8 mouse cellular contexts compared by ENCODE assay signal in genomic region chr8:111536031-111536977, GRCm38 (mm10). TPM values are rescaled to one million over a fixed set of nuclear protein-coding genes. Genes with fewer than 3 reads are reported as not detected.
DNase-seq lines count a peak whose midpoint lies in the region; ATAC-seq and TF ChIP-seq lines count a peak whose summit lies in the region.

TSS of gene Znrf1 (plus strand) at chr8:111536097.

- ATAC-seq in heart, embryonic 14.5 days (ENCODE audit: insufficient number of reproducible peaks, insufficient read depth, low FRiP score, low read depth): peak; percentile 87
- peak; percentile 85 for ATAC-seq in liver, embryonic 14.5 days (ENCODE audit: insufficient read depth)
- ATAC-seq in neural tube, embryonic 11.5 days (ENCODE audit: insufficient read depth, low FRiP score, low TSS enrichment): peak; percentile 93
- peak; percentile 89 for ATAC-seq in stomach, postnatal 0 days (ENCODE audit: low FRiP score, low TSS enrichment)

- H3K27me3 ChIP-seq in forebrain, embryonic 10.5 days (ENCODE audit: poor library complexity, severe bottlenecking): no peaks in the 10 kb centered on the region
- no peaks in the 10 kb centered on the region for H3K27me3 ChIP-seq in heart, embryonic 14.5 days (ENCODE audit: control insufficient read depth, insufficient read depth, low read length)
- H3K27me3 ChIP-seq in liver, embryonic 14.5 days (ENCODE audit: control insufficient read depth, insufficient read depth, low read length): no peaks in the 10 kb centered on the region
- H3K27me3 ChIP-seq in neural tube, embryonic 11.5 days (ENCODE audit: control insufficient read depth, insufficient read depth, low read length): no peaks in the 10 kb centered on the region
- H3K27me3 ChIP-seq in stomach, postnatal 0 days (ENCODE audit: control insufficient read depth, insufficient read depth, low read length): no peaks in the 10 kb centered on the region

- H3K36me3 ChIP-seq in forebrain, embryonic 10.5 days (replicated peaks): peaks cover 16% of the 10 kb centered on the region
- H3K36me3 ChIP-seq in heart, embryonic 14.5 days (ENCODE audit: control insufficient read depth, insufficient read depth, low read length): no peaks in the 10 kb centered on the region
- H3K36me3 ChIP-seq in liver, embryonic 14.5 days (replicated peaks; ENCODE audit: control insufficient read depth, insufficient read depth, low read depth): no peaks in the 10 kb centered on the region
- H3K36me3 ChIP-seq in neural tube, embryonic 11.5 days (ENCODE audit: control insufficient read depth, insufficient read depth, low read length): no peaks in the 10 kb centered on the region
- no peaks in the 10 kb centered on the region for H3K36me3 ChIP-seq in stomach, postnatal 0 days (ENCODE audit: control insufficient read depth, insufficient read depth, low read length)

- H3K9me3 ChIP-seq in forebrain, embryonic 10.5 days: no peaks in the 10 kb centered on the region
- no peaks in the 10 kb centered on the region for H3K9me3 ChIP-seq in heart, embryonic 14.5 days (ENCODE audit: control insufficient read depth, low read length)
- H3K9me3 ChIP-seq in liver, embryonic 14.5 days (ENCODE audit: control insufficient read depth, low read length): no peaks in the 10 kb centered on the region
- H3K9me3 ChIP-seq in neural tube, embryonic 11.5 days (ENCODE audit: control insufficient read depth, low read length): no peaks in the 10 kb centered on the region
- no peaks in the 10 kb centered on the region for H3K9me3 ChIP-seq in stomach, postnatal 0 days (ENCODE audit: control insufficient read depth, low read length)

- H3K4me1 ChIP-seq in forebrain, embryonic 10.5 days: peaks cover 47% of the 10 kb centered on the region
- H3K4me1 ChIP-seq in heart, embryonic 14.5 days (ENCODE audit: control insufficient read depth in 2 of 2, insufficient read depth in 2 of 2, low read length in 2 of 2): peaks cover 10 to 36% of the 10 kb centered on the region in 2 experiments
- H3K4me1 ChIP-seq in liver, embryonic 14.5 days (replicated peaks; ENCODE audit: control insufficient read depth in 2 of 2, insufficient read depth in 2 of 2, low read length in 1 of 2): peaks cover 0 to 21% of the 10 kb centered on the region in 2 experiments; a peak in 3 of 4 replicates
- H3K4me1 ChIP-seq in neural tube, embryonic 11.5 days (ENCODE audit: control insufficient read depth, insufficient read depth, low read length): peaks cover 26% of the 10 kb centered on the region
- peaks cover 10% of the 10 kb centered on the region for H3K4me1 ChIP-seq in stomach, postnatal 0 days (replicated peaks; ENCODE audit: control insufficient read depth, insufficient read depth)

- peak within 1 kb of the TSS; percentile 84 for H3K4me3 ChIP-seq in forebrain, embryonic 10.5 days
- H3K4me3 ChIP-seq in heart, embryonic 14.5 days (ENCODE audit: control insufficient read depth in 1 of 2, insufficient read depth in 1 of 2, low read depth in 1 of 2, low read length in 2 of 2): peak within 1 kb of the TSS; percentile 84 to 95
- peak within 1 kb of the TSS; percentile 66 to 77 for H3K4me3 ChIP-seq in liver, embryonic 14.5 days (ENCODE audit: insufficient read depth in 1 of 2, low read depth in 2 of 2, low read length in 2 of 2)
- peak within 1 kb of the TSS; percentile 97 for H3K4me3 ChIP-seq in neural tube, embryonic 11.5 days (ENCODE audit: low read depth, low read length)
- H3K4me3 ChIP-seq in stomach, postnatal 0 days (ENCODE audit: low read depth, low read length): peak within 1 kb of the TSS; percentile 83

- TF ChIP-seq CTCF in liver, embryonic 14.5 days (IDR thresholded peaks at IDR 0.05; ENCODE audit: low read depth): peak; percentile 72
- TF ChIP-seq CTCF in stomach, postnatal 0 days (IDR thresholded peaks at IDR 0.05; ENCODE audit: low read depth): peak; percentile 73

- peak within 1 kb of the TSS; percentile 99 for H3K27ac ChIP-seq in forebrain, embryonic 10.5 days
- H3K27ac ChIP-seq in heart, embryonic 14.5 days (replicated peaks in 1 of 2; ENCODE audit: control insufficient read depth in 1 of 2, insufficient read depth in 1 of 2, low read depth in 2 of 2, low read length in 2 of 2): peak within 1 kb of the TSS; percentile 84 to 88
- H3K27ac ChIP-seq in liver, embryonic 14.5 days: no peak within 1 kb of the TSS
- peak within 1 kb of the TSS; percentile 92 for H3K27ac ChIP-seq in neural tube, embryonic 11.5 days (ENCODE audit: low read depth, low read length)
- H3K27ac ChIP-seq in stomach, postnatal 0 days (replicated peaks): peak within 1 kb of the TSS; percentile 94

- no peak for TF ChIP-seq EP300 in liver, embryonic 14.5 days (IDR thresholded peaks at IDR 0.05; ENCODE audit: low read depth)
- no peak for TF ChIP-seq EP300 in stomach, postnatal 0 days (optimal IDR thresholded peaks at IDR 0.05)

- peak; percentile 50 to 56 for DNase-seq in CD8-positive naive resting alpha-beta T cell, adult 2 months (ENCODE audit: low read depth in 2 of 2, low spot score in 2 of 2)
- peak; percentile 28 for DNase-seq in c-Kit-negative CD71-positive TER-119-positive erythroid progenitor cells, embryonic 14.5 days (ENCODE audit: low read depth, low spot score)
- DNase-seq in forebrain, embryonic 10.5 days (ENCODE audit: extremely low spot score, low spot score): peak; percentile 87
- peak; percentile 88 for DNase-seq in kidney, postnatal 10 days
- peak; percentile 34 to 52 (median 40) for DNase-seq in liver, embryonic 14.5 days (ENCODE audit: low read depth in 3 of 3, low spot score in 3 of 3)
- peak; percentile 88 for DNase-seq in neural tube, embryonic 11.5 days (ENCODE audit: low spot score)
- DNase-seq in stomach, postnatal 0 days (ENCODE audit: low spot score): peak; percentile 90

- peak within 1 kb of the TSS; percentile 82 for H3K9ac ChIP-seq in heart, embryonic 14.5 days (ENCODE audit: low read length)
- peak within 1 kb of the TSS; percentile 67 for H3K9ac ChIP-seq in liver, embryonic 14.5 days (replicated peaks)
- H3K9ac ChIP-seq in neural tube, embryonic 11.5 days (ENCODE audit: low read length): peak within 1 kb of the TSS; percentile 98
- H3K9ac ChIP-seq in stomach, postnatal 0 days (ENCODE audit: low read length): peak within 1 kb of the TSS; percentile 86

- H3K4me2 ChIP-seq in heart, embryonic 14.5 days (ENCODE audit: low read length): peak within 1 kb of the TSS; percentile 88
- H3K4me2 ChIP-seq in liver, embryonic 14.5 days (ENCODE audit: low read depth): peak within 1 kb of the TSS; percentile 89
- H3K4me2 ChIP-seq in neural tube, embryonic 11.5 days (ENCODE audit: low read depth): peak within 1 kb of the TSS; percentile 87
- H3K4me2 ChIP-seq in stomach, postnatal 0 days (replicated peaks; ENCODE audit: low read depth): peak within 1 kb of the TSS; percentile 93

- WGBS in forebrain, embryonic 10.5 days: under 1% methylated on average over 85 of the region's 100 CpGs
- 2% methylated on average over 72 of the region's 100 CpGs for WGBS in heart, embryonic 14.5 days
- under 1% methylated on average over 54 of the region's 100 CpGs for WGBS in liver, embryonic 14.5 days (ENCODE audit: insufficient replicate concordance)
- WGBS in neural tube, embryonic 11.5 days: 0% methylated on average over 50 of the region's 100 CpGs
- under 1% methylated on average over 63 of the region's 100 CpGs for WGBS in stomach, postnatal 0 days

RNA-seq across cellular contexts. Expression of gene Znrf1, which starts in this region (rescaled TPM):
- polyA plus RNA-seq in forebrain, embryonic 10.5 days (2016; fragmentation: Nextera tagmentation; extraction: Ambion mirVana): 22.8 and 25.3 TPM in 2 replicates
- 29.7 and 33.8 TPM in 2 replicates for polyA plus RNA-seq in heart, embryonic 14.5 days (2014; fragmentation: Nextera tagmentation; extraction: Ambion mirVana)
- 12.6 and 12.7 TPM in 2 replicates for polyA plus RNA-seq in liver, embryonic 14.5 days (2012; rRNA removed)
- polyA plus RNA-seq in liver, embryonic 14.5 days (2014; fragmentation: Nextera tagmentation; extraction: Ambion mirVana): 4.4 and 5.4 TPM in 2 replicates
- 63.1 and 64.8 TPM in 2 replicates for polyA plus RNA-seq in neural tube, embryonic 11.5 days (2014; fragmentation: Nextera tagmentation; extraction: Ambion mirVana)
- 14.8 and 19.2 TPM in 2 replicates for polyA plus RNA-seq in stomach, postnatal 0 days (2015; fragmentation: Nextera tagmentation; extraction: Ambion mirVana)

Comparison
In these comparisons a context has a peak if more than half of its experiments do, and no peak if none do; other contexts are left out.
1. DNase-seq: peak in every context shown above with its lines; median percentile 90 in stomach, postnatal 0 days; 88 in kidney, postnatal 10 days; 88 in neural tube, embryonic 11.5 days; 87 in forebrain, embryonic 10.5 days; 53 in CD8-positive naive resting alpha-beta T cell, adult 2 months; 40 in liver, embryonic 14.5 days; 28 in c-Kit-negative CD71-positive TER-119-positive erythroid progenitor cells, embryonic 14.5 days.